Mouse (Mus musculus): ENCODE data around the gene Snx8.

Snx8 gene

GRCm38 (mm10) chr5:140342880-140343279 lies 46.2 kb downstream of the Snx8 start:
- no peak for DNase-seq

GRCm38 (mm10) chr5:140339836-140340235 lies 49.2 kb downstream of the Snx8 start:
- no peak for DNase-seq

GRCm38 (mm10) chr5:140338779-140339178 lies 50.3 kb downstream of the Snx8 start:
- DNase-seq: no peak

GRCm38 (mm10) chr5:140336680-140337079 lies 52.4 kb downstream of the Snx8 start:
- no peak for DNase-seq

GRCm38 (mm10) chr5:140333631-140334030 lies 55.4 kb downstream of the Snx8 start:
- DNase-seq: no peak

GRCm38 (mm10) chr5:140332519-140332918 lies 56.5 kb downstream of the Snx8 start:
- no peak for DNase-seq

GRCm38 (mm10) chr5:140331615-140332512 lies 57.2 kb downstream of the Snx8 start, which contains the start of gene Mrm2:
Gene Mrm2 (minus strand): TSS chr5:140331898.
- peak; percentile 75 to 85 for DNase-seq

- no peak for DNase-seq
Observed at GRCm38 (mm10) chr5:140324058-140324457, 65.0 kb downstream of the Snx8 start.

GRCm38 (mm10) chr5:140321756-140322575 lies 67.1 kb downstream of the Snx8 start:
- no peak for DNase-seq

- peak; percentile 95 for DNase-seq
Observed at GRCm38 (mm10) chr5:140321042-140321755, 67.9 kb downstream of the Snx8 start, which contains the start of the genes Mad1l1 and Nudt1. Gene Mad1l1 (minus strand): TSS chr5:140321552. Gene Nudt1 (plus strand): TSS chr5:140321656.

GRCm38 (mm10) chr5:140316716-140317115 lies 72.3 kb downstream of the Snx8 start:
- no peak for DNase-seq

- no peak for DNase-seq
Observed at GRCm38 (mm10) chr5:140307602-140308001, 81.5 kb downstream of the Snx8 start.

GRCm38 (mm10) chr5:140306016-140306415 lies 83.0 kb downstream of the Snx8 start:
- DNase-seq: no peak

- no peak for DNase-seq
Observed at GRCm38 (mm10) chr5:140298291-140298690, 90.8 kb downstream of the Snx8 start.

GRCm38 (mm10) chr5:140292152-140292551 lies 96.9 kb downstream of the Snx8 start:
- peak; percentile 61 to 77 for DNase-seq
